Mouse (Mus musculus) c-Kit-positive CD71-negative TER-119-negative erythroid progenitor cells, embryonic 14.5 days (primary cell): ENCODE measurements around the gene Il2rg.

ENCODE experiments used
- DNase-seq: peaks from one replicate; pipeline ENCODE4 v3.0.0-alpha.2; 2013; ENCODE audit warnings: low read depth

The Il2rg gene

DNA sequence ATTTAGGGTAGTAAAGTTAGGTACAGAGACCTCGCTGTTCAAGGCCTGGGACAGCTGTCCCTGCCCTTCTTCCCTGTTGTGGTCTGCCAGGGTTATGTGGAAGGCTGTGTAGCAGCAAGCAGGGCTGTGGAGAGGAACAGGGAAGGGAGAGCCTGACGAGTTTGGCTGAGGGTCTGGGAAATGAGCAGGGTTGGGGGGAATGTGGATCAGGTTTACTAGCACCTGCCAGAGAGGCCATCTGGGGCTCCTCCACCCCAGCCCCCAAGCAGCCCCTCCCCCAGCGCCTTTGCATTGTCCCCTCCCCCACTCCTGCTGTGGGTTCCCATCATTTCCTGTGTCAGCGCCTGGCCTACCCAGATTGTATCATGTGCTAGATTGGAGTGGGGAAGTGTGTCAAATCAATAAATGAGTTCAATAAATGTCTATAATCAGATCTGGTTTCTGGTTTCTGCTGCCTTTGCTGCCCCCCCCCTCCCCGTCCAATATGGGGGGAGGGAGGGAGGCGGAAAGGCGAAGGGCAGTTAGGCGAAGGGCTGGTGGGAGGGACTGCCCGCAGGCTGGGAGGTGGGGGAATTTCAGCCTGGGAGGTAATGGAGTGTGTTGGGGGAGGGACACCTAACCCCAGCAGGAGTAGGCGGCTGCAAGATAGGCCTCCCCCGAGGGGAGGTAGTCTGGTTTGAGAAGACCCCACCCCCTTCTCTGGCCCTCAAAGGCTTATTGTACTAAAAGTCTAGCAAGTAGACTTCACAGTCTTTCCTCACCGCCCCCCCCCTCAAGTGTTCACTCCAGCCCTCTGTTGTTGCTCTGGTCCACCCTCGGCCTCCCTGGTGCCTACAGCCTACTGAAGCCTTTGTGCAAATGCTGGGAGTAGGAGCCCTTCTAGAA is 7.4 kb downstream of the Il2rg start:
- DNase-seq = no peak

DNA sequence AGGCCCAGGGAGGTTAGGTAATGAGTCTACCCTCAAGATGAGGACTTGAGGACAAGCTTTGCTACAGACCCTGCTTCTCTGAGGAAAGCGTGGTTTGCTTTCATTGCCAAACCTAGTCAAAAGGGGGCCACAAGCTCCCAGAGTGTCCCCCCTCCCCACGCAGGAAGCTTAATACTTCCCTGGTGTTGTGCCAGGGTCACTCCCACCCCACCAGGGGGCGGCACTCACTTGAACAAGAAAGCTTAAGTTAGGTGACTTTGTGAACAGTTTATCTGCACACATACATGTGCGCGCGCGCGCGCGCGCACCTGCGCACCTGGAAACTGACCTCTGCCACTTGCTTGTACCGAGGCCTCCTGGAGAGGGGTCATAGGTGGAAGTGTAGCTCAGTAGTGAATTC is 11.5 kb downstream of the Il2rg start:
- DNase-seq = no peak

DNA sequence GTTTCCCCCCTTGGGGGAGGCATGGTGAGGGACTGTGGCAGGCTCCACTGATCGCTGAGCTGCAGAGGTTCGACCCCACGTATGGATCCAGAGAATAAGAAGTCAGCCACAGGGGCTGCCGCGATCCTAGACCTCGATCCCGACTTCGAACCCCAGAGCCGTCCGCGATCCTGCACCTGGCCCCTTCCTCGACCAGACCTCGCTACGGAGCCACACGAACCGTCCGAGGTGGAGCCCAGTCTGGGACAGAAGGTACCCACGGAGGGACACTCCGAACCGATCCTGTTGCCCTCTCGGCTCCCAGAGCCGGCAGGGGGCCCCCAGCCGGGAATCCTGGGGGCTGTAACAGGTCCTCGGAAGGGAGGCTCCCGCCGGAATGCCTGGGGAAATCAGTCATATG is 13.3 kb downstream of the Il2rg start:
- DNase-seq = no peak

DNA sequence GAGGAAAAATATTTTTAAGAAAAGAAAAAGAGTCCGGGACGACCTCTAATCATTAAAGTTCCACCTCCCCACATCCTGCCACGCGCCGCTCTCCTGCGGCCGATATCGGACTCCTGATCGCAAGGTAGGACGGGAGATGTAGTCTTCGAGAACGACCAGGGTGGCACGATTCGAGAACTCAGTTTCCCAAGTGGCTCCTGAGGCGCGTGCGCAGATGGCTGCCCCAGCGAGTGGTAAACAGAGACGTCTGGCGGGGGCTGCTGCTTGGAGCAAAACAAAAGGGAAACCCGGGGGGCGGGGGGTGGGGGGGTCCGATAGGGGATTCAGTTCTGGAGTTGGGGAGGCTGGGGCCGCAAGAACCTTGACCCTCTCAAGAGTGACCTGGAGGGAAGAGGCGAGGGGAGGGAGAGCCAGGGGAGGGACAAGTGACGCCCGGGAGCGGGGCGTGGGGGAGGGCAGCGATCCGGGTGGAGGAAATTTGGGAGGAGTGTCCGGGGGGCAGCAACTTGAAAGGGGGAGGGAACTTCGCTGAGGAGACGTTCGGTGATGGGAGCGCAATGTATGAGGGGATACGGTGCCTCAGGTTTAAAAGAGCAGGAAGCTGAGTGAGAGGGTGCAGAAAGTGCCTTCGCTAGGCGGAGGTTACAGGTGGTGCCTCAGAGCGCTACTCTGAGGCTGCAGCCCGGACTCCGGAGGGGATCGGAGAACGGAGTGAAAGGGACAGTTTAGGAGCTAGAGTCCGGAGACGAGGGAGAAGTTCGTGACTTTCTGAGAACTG is 13.9 kb downstream of the Il2rg start, which contains the start of gene Foxo4:
Gene Foxo4 (plus strand): TSS at position 577 of the 778 bp plus-strand sequence.
- peak; percentile 71 for DNase-seq

DNA sequence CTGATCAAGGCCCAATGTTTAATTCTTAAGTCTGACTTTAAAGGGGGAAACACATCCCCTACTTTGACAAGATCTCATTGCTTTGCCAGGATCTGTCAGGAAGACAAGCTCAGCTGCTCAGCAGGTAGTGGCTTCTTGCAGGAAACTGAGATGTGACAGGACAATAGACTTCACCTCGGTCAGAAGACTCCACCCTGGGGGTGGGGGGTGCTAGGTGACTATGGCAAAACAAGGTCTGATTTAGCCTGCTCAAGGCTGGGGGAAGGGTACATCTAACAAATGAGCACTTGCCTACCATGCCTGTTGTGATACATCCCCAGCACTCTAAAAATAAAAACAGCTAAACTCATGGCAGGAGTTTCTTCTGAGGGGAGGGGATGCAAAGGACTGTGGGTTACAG is 23.0 kb downstream of the Il2rg start:
- no peak for DNase-seq

DNA sequence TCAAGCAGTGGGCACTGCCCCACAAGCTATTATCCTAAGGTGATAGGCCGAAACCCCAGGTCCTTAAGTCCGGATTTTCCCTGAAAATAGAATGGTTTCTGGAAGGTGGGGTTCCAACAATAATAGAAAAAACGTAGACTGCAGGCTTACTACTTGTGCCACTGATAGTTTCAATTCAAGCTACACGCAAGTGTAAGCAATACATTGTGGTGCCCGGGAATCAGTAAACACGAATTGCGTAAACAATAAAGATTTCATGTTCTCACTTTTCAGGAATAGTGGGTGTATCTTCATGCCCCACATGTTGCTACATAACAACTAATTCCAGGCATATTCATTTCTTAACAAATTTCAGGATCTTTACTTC is 45.3 kb downstream of the Il2rg start:
- no peak for DNase-seq

DNA sequence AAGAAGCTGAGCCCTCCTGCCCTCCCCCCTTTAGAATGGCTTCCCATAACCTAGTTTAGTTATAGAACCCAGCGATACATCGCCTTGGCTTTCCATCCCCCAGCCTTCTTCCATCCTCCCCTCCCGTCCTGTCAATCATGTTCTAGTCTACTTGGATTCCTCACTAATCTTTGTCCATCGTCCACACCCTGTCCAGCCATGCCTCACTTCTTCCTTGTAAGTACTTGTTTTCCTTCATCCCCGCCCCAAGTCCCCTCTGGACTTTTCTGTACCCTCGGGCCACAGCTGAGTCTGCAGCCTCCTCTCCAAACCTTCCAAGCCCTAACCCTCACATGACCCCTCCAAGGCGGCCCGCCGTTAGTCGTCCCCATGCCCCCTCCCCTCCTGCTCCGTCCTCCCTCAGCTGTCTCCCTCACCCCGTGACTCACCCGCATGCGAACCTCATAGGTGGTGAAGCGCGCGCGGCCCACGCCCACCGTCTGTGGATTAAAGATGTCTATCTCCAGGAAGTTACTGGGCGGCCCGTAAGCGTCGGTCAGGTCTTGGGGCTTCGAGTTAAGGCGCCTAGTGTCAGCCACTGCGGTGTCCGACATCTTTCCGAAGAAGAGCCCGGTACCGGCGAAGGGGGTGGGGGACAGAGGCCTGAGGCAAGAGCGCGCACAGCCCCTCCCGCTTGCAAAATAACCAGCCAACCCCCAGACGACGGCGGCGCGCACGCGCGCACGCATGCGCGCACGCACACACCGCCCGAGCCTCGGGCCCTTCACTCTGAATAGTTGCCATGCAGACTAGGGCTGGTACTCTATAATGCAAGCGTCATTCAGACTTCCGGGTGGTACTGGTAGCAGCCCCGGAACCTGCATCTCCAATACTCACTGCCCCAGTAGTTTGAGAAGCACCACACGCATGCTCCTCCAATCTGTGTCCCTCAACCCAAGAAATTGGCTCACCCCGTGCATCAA is 45.9 kb downstream of the Il2rg start, which contains the start of gene Snx12:
Gene Snx12 (minus strand): TSS at position 730 of the 962 bp plus-strand sequence.
- peak; percentile 58 for DNase-seq
